Mouse (Mus musculus) subcutaneous adipose tissue, adult 2 months (tissue): Measurements from ENCODE around the gene Fibp. TPM values are rescaled to one million over a fixed set of nuclear protein-coding genes. Genes with fewer than 3 reads are reported as not detected.

ENCODE experiments used
- polyA plus RNA-seq: library from polyadenylated mRNA; depleted of rRNA; stranded (reverse); fragments of >200 nt; gene quantifications from 2 replicates; pipeline ENCODE4 v1.2.3, GENCODE M21; 2012; ENCODE audit warnings: low replicate concordance; rRNA removed

The Fibp gene
- 121 and 164 TPM in 2 replicates for polyA plus RNA-seq

GRCm38 (mm10) chr19:5460465-5460911, at the start of gene Fibp:
Gene Fibp (plus strand): TSS chr19:5460615.

DNA sequence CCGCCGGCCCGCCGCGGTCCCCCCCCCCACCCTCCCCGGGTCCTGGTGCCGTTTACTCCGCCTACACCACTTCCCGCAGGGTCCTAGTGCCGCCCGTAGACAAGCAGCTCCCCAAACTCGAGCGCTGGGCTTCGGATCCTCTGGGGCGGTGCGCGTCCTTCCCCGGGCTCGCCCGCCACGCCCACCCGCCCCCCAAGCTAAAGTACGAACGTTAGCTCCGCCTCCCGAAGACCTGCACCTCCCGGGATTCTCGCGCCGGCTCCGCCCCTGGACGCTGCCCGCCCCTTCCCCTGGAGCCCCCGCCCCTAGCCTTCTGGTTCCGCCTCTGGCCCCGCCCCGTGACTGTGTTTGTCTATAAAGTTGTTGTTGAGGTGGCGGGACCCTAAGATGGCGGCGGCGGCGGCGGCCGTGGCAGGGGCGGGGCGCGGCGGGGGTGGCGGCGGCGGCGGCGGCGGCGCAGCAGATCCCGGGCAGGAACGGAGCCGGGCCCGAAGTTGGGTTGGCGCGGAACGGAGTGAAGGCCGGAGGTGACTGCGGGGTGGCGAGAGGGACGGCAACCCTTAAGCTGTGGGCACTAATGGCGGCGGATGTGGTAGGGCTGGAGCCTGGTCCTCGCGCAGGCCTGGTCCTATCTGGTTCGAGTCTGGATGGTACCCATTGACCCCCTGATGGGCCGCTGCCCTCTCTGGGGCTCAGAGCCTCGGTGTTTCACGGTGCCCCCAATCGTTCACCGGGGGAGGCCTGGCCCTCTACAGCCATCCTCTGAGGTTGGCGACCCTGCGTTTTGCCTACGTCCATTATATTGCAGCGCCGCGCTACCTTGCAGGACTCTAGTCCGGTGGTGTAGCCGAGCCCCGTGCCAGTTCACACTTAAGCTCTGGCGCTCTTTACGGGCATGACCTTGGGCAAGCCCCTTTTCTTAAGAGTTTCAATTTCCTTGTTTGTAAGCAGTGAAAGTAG, 35.4 kb upstream of the Fibp start, which contains the start of the genes Drap1 and AI837181:
Drap1 (minus strand) TSS at position 198 of the 960 bp plus-strand sequence.
AI837181 (plus strand) TSS at position 363 of the 960 bp plus-strand sequence.

DNA sequence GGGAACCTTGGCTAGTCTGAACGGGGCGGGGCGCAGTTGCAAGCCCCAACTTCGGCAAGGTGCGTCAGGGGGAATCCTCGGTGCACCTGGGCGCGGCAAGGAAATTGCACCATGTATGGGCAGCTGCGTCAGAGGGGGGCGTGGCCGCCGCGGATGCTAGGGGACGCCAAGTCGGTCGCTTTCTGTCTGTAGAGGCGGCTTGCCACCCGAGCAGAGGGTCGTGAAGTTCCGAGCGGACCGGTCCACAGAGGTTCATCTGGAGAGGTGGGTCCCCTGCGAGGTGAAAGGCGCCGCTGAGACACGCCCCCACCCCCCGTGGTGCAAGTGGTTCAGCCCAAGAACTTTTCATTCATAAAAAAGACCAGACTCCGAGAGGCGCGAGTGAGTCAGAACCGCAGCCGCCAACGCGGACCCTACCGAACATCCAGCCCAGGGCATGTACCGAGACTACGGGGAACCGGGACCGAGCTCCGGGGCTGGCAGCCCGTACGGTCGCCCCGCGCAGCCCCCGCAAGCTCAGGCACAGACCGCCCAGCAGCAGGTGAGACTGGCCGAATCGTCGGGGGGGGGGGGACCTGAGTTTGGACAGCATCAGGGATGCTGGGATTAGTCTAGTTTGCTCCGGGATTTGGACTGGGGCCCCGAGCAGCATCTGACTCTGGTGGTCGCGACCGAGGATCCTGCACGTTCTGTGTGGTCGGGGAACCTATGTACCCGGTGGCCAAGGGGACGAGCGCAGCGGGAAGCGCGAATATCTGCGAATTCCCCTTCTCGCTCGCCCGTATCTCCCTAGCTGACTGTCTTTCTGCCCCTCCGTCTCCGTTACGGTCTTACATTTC, 12.7 kb upstream of the Fibp start, which contains the start of gene Fosl1:
Fosl1 (plus strand) TSS at position 33 of the 839 bp plus-strand sequence.

GRCm38 (mm10) chr19:5457746-5458442, 2.5 kb upstream of the Fibp start, which contains the start of gene Ccdc85b:
Gene Ccdc85b (minus strand): TSS chr19:5457894.

DNA sequence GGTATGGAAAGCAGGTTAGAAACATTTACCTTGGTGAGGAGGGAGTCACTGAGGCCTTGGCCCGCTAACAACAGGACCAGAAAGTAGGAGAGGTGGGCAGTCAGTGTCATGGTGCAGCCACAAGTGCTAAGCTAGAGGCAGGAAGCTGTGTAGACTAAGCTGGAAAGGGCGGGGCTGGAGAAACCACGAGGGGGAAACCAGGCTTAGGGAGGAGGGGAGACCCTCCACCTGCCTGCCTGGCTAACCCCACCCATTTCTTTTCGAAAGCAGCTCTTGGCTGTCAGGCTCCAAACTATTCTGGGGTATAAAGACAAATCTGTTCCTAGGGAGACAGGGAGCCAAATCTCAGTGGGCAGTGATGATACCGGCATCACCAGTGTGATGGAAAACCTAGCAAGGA, 8.0 kb downstream of the Fibp start, which contains the start of gene Ctsw:
Ctsw (minus strand) TSS at position 134 of the 400 bp plus-strand sequence.

DNA sequence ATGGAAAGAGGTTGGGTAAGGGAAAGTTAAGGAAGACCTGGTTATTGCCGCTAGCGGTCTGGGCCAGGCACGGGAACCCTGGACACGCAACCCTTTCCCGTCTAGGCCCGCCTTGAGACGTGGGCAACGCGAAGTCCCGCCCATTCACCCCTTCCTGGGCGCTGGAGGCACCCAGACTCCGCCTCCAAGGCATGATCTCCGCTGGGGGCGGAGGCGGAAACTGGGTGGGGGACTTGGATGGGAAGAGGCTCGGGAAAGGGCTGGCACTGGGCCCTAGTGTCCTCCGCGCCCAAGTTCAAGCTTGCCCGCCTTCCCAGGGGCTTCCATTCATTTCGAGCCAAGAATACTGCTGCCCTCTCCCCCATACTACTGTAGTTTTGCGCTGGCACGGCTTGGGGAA, 13.3 kb downstream of the Fibp start, which contains the start of gene Efemp2:
Efemp2 (plus strand) TSS at position 235 of the 400 bp plus-strand sequence.

DNA sequence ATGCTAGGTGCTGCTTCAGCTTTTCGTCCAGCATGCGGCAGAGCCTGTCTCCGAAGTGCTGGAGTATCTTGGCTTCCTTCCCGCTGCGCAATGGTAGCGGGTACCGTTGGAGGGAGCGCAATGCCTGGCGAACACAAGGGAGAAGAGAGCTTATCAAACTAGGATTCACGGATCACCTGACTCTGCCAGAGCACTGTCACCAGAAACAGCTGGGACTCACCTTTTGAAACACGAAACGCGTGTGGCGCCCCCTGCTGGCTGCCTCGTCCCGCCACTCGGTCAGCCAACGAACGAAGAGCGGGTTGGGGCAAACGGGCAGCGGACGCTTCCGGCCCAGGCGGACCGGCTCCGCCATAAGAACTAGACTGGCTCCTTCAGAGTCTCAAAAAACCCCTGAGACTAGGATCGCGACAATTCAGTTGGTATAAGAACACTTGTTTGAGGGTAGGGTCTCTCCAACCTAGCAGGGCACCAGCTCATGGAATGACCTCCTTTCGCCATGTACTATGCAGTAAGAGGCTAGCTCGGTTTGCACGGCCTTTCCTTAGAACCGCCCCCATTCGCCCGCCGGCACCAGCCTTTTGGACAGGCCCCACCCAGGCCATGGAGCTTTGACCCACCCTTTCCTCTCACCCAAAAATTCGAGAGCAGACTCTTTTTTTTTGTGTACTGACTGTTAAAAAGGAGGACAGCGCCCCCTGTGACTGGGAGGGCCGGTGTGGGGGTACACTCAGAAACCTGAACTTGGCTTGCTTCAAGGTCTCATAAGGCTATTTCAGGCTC, 27.5 kb downstream of the Fibp start, which contains the start of gene Mus81:
Mus81 (minus strand) TSS at position 635 of the 783 bp plus-strand sequence.

GRCm38 (mm10) chr19:5490313-5490897, 30.0 kb downstream of the Fibp start, which contains the start of gene Cfl1:
Gene Cfl1 (plus strand): TSS chr19:5490455.

DNA sequence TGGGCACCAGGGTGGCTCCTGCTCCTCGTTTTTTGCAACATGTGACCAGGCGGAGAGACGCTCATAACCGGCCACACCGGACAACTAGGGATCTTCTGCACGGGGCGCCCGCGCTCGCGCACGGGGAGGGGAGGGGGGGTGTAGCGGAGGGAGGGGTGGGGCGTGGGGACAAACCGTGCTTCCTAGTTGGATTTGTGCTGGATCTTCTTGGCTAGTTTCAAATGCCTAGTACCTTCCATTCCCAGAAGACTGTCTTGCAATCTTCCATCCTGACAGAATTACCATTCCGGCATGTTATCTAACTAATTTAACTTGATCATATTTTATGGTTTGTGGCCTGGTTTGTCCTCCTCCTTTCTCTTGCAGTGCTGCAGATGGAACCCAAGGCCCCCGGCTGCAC, 43.3 kb downstream of the Fibp start, which contains the start of gene 1700020D05Rik:
1700020D05Rik (minus strand) TSS at position 101 of the 400 bp plus-strand sequence.

DNA sequence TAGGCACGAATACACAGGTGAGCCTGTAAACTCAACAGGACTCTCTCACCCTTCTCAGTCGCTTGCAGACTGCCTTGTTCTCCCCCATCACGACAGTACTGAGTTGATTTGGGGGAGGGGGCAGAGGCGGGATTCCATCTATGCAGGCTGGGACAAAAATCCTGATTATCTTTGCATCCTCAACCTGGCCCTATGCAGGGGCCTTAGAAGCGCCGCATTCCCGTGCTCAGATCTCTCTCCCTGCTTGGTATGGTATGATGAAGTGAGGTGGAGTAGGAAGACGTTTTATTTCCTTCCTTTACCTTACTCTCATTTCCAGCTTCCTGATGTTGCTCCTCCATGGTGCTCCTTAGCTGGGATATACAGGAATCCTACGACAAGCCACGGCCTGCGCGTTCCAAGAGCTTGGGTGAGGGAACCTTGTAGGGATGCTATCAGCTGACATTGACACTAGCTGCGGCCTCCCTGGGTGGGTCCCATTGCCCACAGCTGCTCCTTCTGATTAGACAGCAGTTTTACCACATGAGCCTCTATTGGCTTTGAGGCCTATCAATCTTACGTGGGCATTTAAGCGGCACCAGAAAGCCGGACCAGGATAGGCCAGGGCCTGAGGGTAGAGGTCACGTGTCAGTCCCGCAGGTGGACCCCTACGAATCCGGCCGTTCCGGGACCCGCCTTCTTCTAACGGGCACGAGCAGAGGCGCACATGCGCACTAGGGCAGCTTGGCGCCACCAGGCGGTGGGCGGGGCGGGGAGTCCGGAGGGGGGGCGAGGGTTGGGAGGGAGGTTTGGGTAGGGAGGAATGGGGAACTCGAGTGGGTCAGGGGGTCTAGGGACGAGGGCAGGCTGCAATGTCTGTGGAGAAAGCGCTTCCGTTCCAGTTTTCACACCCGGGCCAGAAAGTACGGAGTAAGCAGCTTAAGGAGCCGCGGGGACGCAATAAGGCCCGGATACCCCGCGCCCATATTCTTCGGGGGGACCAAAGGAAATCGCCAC, 49.9 kb downstream of the Fibp start, which contains the start of gene Snx32:
Snx32 (minus strand) TSS at position 508 of the 996 bp plus-strand sequence.

Other genes with a start within 250 kb of the Fibp start
- gene Pacs1, start 187.5 kb upstream of the Fibp start, polyA plus RNA-seq: 23.2 and 41.8 TPM in 2 replicates
- 65.2 and 132 TPM in 2 replicates for gene Sf3b2, start 165.2 kb upstream of the Fibp start, polyA plus RNA-seq
- 0.06 TPM in 1 of 2 replicates, not detected in the other for gene Gal3st3, start 162.3 kb upstream of the Fibp start, polyA plus RNA-seq
- not detected in 2 replicates for gene Catsper1, start 124.9 kb upstream of the Fibp start, polyA plus RNA-seq
- 1.9 and 2.5 TPM in 2 replicates for gene Cst6, start 111.0 kb upstream of the Fibp start, polyA plus RNA-seq
- gene Eif1ad, start 93.9 kb upstream of the Fibp start, polyA plus RNA-seq: 17.1 and 26.5 TPM in 2 replicates
- gene Banf1, start 93.4 kb upstream of the Fibp start, polyA plus RNA-seq: 111 and 157 TPM in 2 replicates
- 19.3 and 31.1 TPM in 2 replicates for gene Sart1, start 71.9 kb upstream of the Fibp start, polyA plus RNA-seq
- gene Tsga10ip, start 58.1 kb upstream of the Fibp start, polyA plus RNA-seq: not detected in 2 replicates
- 143 and 150 TPM in 2 replicates for gene Drap1, start 35.6 kb upstream of the Fibp start, polyA plus RNA-seq
- 87.8 and 92.8 TPM in 2 replicates for gene AI837181, start 35.5 kb upstream of the Fibp start, polyA plus RNA-seq
- 0.20 and 0.91 TPM in 2 replicates for gene Fosl1, start 13.1 kb upstream of the Fibp start, polyA plus RNA-seq
- 7.7 and 13.9 TPM in 2 replicates for gene Ccdc85b, start 2.7 kb upstream of the Fibp start, polyA plus RNA-seq
- gene Ctsw, start 7.9 kb downstream of the Fibp start, polyA plus RNA-seq: 3.3 and 9.7 TPM in 2 replicates
- gene Efemp2, start 13.3 kb downstream of the Fibp start, polyA plus RNA-seq: 75.7 and 232 TPM in 2 replicates
- gene Mus81, start 27.8 kb downstream of the Fibp start, polyA plus RNA-seq: 34.1 and 53.2 TPM in 2 replicates
- gene Cfl1, start 29.8 kb downstream of the Fibp start, polyA plus RNA-seq: 582 and 661 TPM in 2 replicates
- gene 1700020D05Rik, start 43.2 kb downstream of the Fibp start, polyA plus RNA-seq: 1.7 and 2.2 TPM in 2 replicates
- gene Snx32, start 49.9 kb downstream of the Fibp start, polyA plus RNA-seq: 19.9 and 27.1 TPM in 2 replicates
- gene Ovol1, start 100.0 kb downstream of the Fibp start, polyA plus RNA-seq: 2.3 TPM in 1 of 2 replicates, not detected in the other
- 7.8 and 11.4 TPM in 2 replicates for gene Ap5b1, start 107.4 kb downstream of the Fibp start, polyA plus RNA-seq
- gene Rnaseh2c, start 141.3 kb downstream of the Fibp start, polyA plus RNA-seq: 27.4 and 39.1 TPM in 2 replicates
- 41.6 and 73.9 TPM in 2 replicates for gene Kat5, start 149.6 kb downstream of the Fibp start, polyA plus RNA-seq
- 96.7 and 101 TPM in 2 replicates for gene Rela, start 176.9 kb downstream of the Fibp start, polyA plus RNA-seq
- 106 and 108 TPM in 2 replicates for gene Sipa1, start 203.1 kb downstream of the Fibp start, polyA plus RNA-seq
- 64.7 and 65.5 TPM in 2 replicates for gene Map3k11, start 228.1 kb downstream of the Fibp start, polyA plus RNA-seq
- 89.4 and 136 TPM in 2 replicates for gene Pcnx3, start 228.3 kb downstream of the Fibp start, polyA plus RNA-seq
- 0.39 TPM in 1 of 2 replicates, not detected in the other for gene Kcnk7, start 243.8 kb downstream of the Fibp start, polyA plus RNA-seq